Mouse (Mus musculus): ENCODE results near the gene Tnxb.

DNA sequence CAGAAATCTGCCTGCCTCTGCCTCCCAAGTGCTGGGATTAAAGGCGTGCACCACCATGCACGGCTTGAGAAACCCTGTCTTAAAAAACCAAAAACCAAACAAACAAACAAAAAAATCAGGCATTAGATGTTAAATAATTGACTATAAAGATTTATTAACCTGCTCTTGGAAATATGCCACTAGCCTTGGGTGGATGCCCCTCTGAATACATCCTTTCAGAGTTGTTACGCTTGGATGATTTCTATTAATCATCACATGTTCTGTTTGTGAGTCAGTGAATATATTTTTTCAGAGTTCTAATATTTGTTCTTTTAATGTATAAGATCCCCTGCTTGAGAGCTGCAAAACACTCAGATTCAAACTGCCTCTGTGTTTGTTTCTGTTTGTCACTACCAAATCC, 45.4 kb upstream of the Tnxb start:
- no peak for TF ChIP-seq POLR2A (IDR thresholded peaks at IDR 0.05; ENCODE audit: borderline replicate concordance, extremely low read depth, low read depth, low read length)
- TF ChIP-seq CTCF (IDR thresholded peaks at IDR 0.05; ENCODE audit: insufficient read depth, low read length) = no peak

Measured in lung, adult 2 months (tissue).